Mouse (Mus musculus) kidney, embryonic 14.5 days (tissue): ENCODE data around the gene 1810010H24Rik. TPM values are rescaled to one million over a fixed set of nuclear protein-coding genes. Genes with fewer than 3 reads are reported as not detected.
"Not testable (repeated sequence)": the region's sequence is repeated elsewhere in the genome, so short reads cannot be mapped to it uniquely, and the experiment has no call there.

ENCODE experiments used
- ATAC-seq: fragments of 200-750 bp; cut with Nextera tagmentation; 2 replicates; pipeline ENCODE4 v1.8.0; 2017; ENCODE audit warnings: moderate number of reproducible peaks, mild to moderate bottlenecking, moderate TSS enrichment, moderate library complexity; ENCODE audit not compliant: low FRiP score, low TSS enrichment
- H3K27ac ChIP-seq: fragments of 300-500 bp; sonication (generic); 2 replicates; pipeline ENCODE4 v1.5.1; 2014; ENCODE audit warnings: low read depth, mild to moderate bottlenecking, low read length, moderate library complexity, mixed read lengths
- H3K27me3 ChIP-seq: fragments of 300-500 bp; sonication (generic); 2 replicates; pipeline ENCODE4 v1.6.1; 2014; ENCODE audit warnings: mild to moderate bottlenecking, low read length; ENCODE audit not compliant: control insufficient read depth, insufficient read depth
- H3K36me3 ChIP-seq: fragments of 300-500 bp; sonication (generic); 2 replicates; pipeline ENCODE4 v1.6.1; 2014; ENCODE audit warnings: low read length, mixed read lengths; ENCODE audit not compliant: control insufficient read depth, insufficient read depth
- H3K4me1 ChIP-seq: fragments of 300-500 bp; sonication (generic); 2 replicates; pipeline ENCODE4 v1.6.1; 2014; ENCODE audit warnings: low read length, mixed read lengths; ENCODE audit not compliant: control insufficient read depth, insufficient read depth
- H3K4me2 ChIP-seq: fragments of 300-500 bp; sonication (generic); replicated peaks from 2 replicates; pipeline ENCODE4 v1.6.1; 2014; ENCODE audit warnings: low read depth, mild to moderate bottlenecking, low read length
- H3K4me3 ChIP-seq: fragments of 300-500 bp; sonication (generic); 2 replicates; pipeline ENCODE4 v1.5.1; 2014; ENCODE audit warnings: mild to moderate bottlenecking, low read length
- H3K9ac ChIP-seq: fragments of 300-500 bp; sonication (generic); 2 replicates; pipeline ENCODE4 v1.6.1; 2014; ENCODE audit warnings: low read depth, mild to moderate bottlenecking, low read length, moderate library complexity
- H3K9me3 ChIP-seq: fragments of 300-500 bp; sonication (generic); 2 replicates; pipeline ENCODE4 v1.6.1; 2016; ENCODE audit warnings: low read length; ENCODE audit not compliant: control insufficient read depth
- WGBS: fragments of 180-500 bp; shearing (Covaris S2); extraction: QIAGEN DNeasy Blood & Tissue Kit; methylation state at CpG from one replicate; pipeline ENCODE4 v1.1.7; 2014; 5-methylcytosine and 5-hydroxymethylcytosine counted together
- polyA plus RNA-seq: library from polyadenylated mRNA; unstranded; fragments of >200 nt; fragmentation: Nextera tagmentation; extraction: Ambion mirVana; gene quantifications from 2 replicates; pipeline ENCODE4 v1.2.1, GENCODE M21; 2014

1810010H24Rik gene
- polyA plus RNA-seq, 1 experiment from 2014 or later = 3.4 TPM

DNA sequence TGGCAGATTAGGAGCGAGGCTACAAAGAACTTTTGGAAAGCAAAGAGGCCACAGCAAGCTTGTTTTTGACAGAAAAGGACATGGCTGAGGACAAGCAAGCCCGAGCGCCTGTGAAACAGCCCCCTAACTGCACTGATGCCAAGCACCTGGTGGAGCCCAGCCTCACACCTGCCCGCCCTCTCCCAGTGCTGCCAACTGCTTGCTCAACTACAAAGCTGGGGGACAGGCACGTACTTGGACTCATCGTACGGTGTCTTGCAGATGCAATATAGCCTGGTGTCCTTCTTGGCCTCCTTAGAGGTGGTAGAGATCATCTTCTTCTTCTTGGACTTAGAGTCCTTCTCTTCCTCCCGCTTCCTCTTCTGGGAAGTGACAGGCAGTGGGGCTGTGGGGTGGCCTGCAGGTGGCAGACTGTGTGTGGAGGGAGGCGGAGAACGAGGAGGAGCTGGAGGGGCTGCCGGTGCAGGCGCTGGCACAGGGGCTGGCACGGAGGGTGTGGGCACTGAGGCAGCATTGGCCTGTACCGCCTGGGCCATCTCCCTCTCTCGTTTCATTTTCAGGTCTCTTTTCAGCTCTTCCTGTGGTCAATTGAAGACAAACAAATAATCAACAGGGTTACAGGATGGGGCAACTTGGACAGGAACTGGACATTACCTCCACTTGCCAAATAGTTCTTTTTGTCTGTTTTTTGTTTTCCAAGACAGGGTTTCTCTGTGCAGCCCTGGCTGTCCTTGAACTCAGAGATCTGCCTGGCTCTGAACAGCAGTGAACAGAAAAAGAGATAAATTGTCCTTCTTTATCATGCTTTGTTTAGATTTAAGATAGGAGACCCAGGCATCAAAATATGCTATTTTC is 21.5 kb downstream of the 1810010H24Rik start:
- H3K36me3 ChIP-seq = peaks cover 62% of the 10 kb centered on the region

DNA sequence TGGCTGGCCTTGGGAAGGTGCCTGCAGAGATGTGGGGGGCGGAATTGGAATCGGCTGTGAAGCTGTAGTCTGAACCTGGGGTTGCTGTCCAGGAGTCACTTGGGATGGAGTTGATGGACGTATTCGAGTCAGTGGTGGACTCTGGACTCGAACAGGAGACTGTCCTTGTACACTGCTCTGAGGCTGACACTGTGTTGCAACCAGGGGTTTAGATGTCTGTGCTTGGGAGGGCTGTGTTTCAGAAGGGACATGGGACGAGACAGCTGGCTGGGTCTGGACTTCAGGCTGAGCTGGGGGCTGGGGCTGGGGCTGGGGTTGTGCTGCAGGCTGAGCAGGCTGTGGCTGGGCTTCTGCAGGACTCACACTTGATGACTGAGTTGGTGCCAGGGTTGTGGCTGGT is 29.4 kb downstream of the 1810010H24Rik start:
- Histone ChIP-seq H3K4me2 (no peak overlapping the region), H3K4me3 (no peak overlapping the region), H3K9ac (no peak overlapping the region), H3K27ac (no peak overlapping the region), H3K36me3 (peaks cover 85% of the 10 kb centered on the region), H3K4me1 (no peaks in the 10 kb centered on the region), H3K9me3 (no peaks in the 10 kb centered on the region), H3K27me3 (no peaks in the 10 kb centered on the region)
- 86% methylated on average over 6 of the region's 6 CpGs for WGBS
- ATAC-seq = no peak

More for the DNA sequence above, 21.5 kb downstream of the 1810010H24Rik start:
- Histone ChIP-seq H3K27ac (no peak overlapping the region), H3K4me3 (no peak overlapping the region), H3K27me3 (no peaks in the 10 kb centered on the region), H3K9ac (no peak overlapping the region), H3K4me1 (no peaks in the 10 kb centered on the region), H3K4me2 (no peak overlapping the region), H3K9me3 (no peaks in the 10 kb centered on the region)
- no peak for ATAC-seq
- 88% methylated on average over 15 of the region's 15 CpGs for WGBS

GRCm38 (mm10) chr11:107057391-107057790 is 31.9 kb downstream of the 1810010H24Rik start:
- H3K9me3 ChIP-seq = no peaks in the 10 kb centered on the region
- H3K27me3 ChIP-seq = no peaks in the 10 kb centered on the region
- H3K9ac ChIP-seq = no peak overlapping the region
- ATAC-seq = no peak
- peaks cover 100% of the 10 kb centered on the region for H3K36me3 ChIP-seq
- no peaks in the 10 kb centered on the region for H3K4me1 ChIP-seq
- 96% methylated on average over 6 of the region's 6 CpGs for WGBS
- H3K4me3 ChIP-seq = no peak overlapping the region
- H3K27ac ChIP-seq = no peak overlapping the region
- H3K4me2 ChIP-seq = no peak overlapping the region

GRCm38 (mm10) chr11:107059634-107060033 is 34.2 kb downstream of the 1810010H24Rik start:
- peaks cover 96% of the 10 kb centered on the region for H3K36me3 ChIP-seq
- H3K9ac ChIP-seq, H3K27me3 ChIP-seq, H3K4me1 ChIP-seq, H3K9me3 ChIP-seq, H3K4me3 ChIP-seq, H3K4me2 ChIP-seq, H3K27ac ChIP-seq, ATAC-seq: not testable (repeated sequence)
- WGBS = 95% methylated on average over 3 of the region's 3 CpGs

- WGBS = 80% methylated on average over 1 of the region's 1 CpGs
- Histone ChIP-seq H3K27ac (no peak overlapping the region), H3K9me3 (no peaks in the 10 kb centered on the region), H3K4me2 (no peak overlapping the region), H3K9ac (no peak overlapping the region), H3K4me3 (no peak overlapping the region), H3K36me3 (peaks cover 96% of the 10 kb centered on the region), H3K27me3 (no peaks in the 10 kb centered on the region), H3K4me1 (no peaks in the 10 kb centered on the region)
- no peak for ATAC-seq
Observed at GRCm38 (mm10) chr11:107060941-107061340, 35.5 kb downstream of the 1810010H24Rik start.

GRCm38 (mm10) chr11:107063067-107063466 is 37.6 kb downstream of the 1810010H24Rik start:
- no peaks in the 10 kb centered on the region for H3K4me1 ChIP-seq
- 92% methylated on average over 3 of the region's 3 CpGs for WGBS
- H3K4me3 ChIP-seq = no peak overlapping the region
- H3K9me3 ChIP-seq = no peaks in the 10 kb centered on the region
- no peak for ATAC-seq
- no peak overlapping the region for H3K9ac ChIP-seq
- no peak overlapping the region for H3K27ac ChIP-seq
- no peaks in the 10 kb centered on the region for H3K27me3 ChIP-seq
- H3K36me3 ChIP-seq = peaks cover 96% of the 10 kb centered on the region
- no peak overlapping the region for H3K4me2 ChIP-seq

DNA sequence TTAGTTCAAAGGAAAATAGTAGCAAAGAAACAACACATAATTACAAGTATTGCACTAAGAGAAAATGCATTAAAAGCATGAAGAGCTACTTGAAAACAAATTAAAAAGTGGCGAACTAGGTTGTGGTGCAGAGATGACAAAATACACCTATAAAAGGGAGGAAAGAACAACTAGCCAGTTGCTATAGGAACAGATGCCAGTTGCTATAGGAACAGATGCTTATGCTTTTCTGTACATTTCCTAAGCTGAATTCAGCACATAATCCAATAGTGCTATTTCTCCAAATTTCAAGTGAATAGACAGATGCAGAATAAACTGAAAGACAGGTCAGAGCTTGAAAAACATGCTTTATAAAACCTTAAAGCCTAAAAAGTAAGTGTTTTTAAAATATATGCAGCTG is 39.1 kb downstream of the 1810010H24Rik start:
- no peaks in the 10 kb centered on the region for H3K27me3 ChIP-seq
- no peak for ATAC-seq
- no peak overlapping the region for H3K4me3 ChIP-seq
- no peak overlapping the region for H3K4me2 ChIP-seq
- no peaks in the 10 kb centered on the region for H3K9me3 ChIP-seq
- no peak overlapping the region for H3K9ac ChIP-seq
- no peaks in the 10 kb centered on the region for H3K4me1 ChIP-seq
- WGBS = 95% methylated on average over 1 of the region's 1 CpGs
- peaks cover 91% of the 10 kb centered on the region for H3K36me3 ChIP-seq
- no peak overlapping the region for H3K27ac ChIP-seq

DNA sequence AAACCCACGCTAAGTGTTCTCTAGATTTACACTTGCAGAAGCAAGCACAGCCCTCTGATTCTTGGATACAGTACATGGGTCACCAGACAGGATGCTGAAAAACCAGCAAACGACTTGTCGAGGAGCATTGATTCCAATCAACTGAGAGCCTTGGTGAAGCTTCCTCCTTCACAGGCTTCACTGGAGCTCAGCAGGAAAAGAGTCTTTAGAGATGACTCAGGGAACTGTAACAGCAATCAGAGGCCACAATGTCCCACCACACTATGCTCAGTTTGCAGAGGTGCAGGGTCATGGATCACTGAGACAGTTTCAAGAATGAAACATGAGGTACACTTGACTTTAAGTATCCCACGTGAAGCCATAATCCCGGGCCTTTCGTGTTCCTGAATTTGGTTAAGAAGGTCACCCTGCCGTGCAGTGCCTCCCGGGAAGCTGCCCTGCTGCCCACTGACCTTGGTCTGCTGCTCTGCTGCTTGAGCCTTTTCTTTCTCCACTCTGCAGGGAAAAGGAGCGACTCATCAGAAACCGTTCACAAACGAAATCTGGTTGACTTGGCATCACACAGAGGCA is 39.8 kb downstream of the 1810010H24Rik start:
- Histone ChIP-seq H3K4me1 (no peaks in the 10 kb centered on the region), H3K27ac (no peak overlapping the region), H3K27me3 (no peaks in the 10 kb centered on the region), H3K4me3 (no peak overlapping the region), H3K4me2 (no peak overlapping the region), H3K9me3 (no peaks in the 10 kb centered on the region), H3K9ac (no peak overlapping the region), H3K36me3 (peaks cover 86% of the 10 kb centered on the region)
- ATAC-seq = no peak
- 83% methylated on average over 11 of the region's 11 CpGs for WGBS
